Mouse (Mus musculus): ENCODE data around the gene Ptprf. TPM values are rescaled to one million over a fixed set of nuclear protein-coding genes. Genes with fewer than 3 reads are reported as not detected.

Ptprf gene
- total RNA-seq (2014; fragmentation: Nextera tagmentation) = not detected in 2 replicates
- 0.06 and 0.27 TPM in 2 replicates for total RNA-seq (2017)
- polyA plus RNA-seq (2012) = not detected in 2 replicates

- H3K4me1 ChIP-seq (ENCODE audit: insufficient read depth, low read depth, low read length) = peaks cover 2% of the 10 kb centered on the region; the same call in 1 of the 2 replicates
- TF ChIP-seq POLR2AphosphoS5 (IDR thresholded peaks at IDR 0.05; ENCODE audit: insufficient replicate concordance, low read depth, low read length) (no peak), CTCF (IDR thresholded peaks at IDR 0.05; ENCODE audit: low read depth, low read length) (no peak), TAL1 (conservative IDR thresholded peaks at IDR 0.05; ENCODE audit: low read depth, low read length) (no peak), GATA1 (IDR thresholded peaks at IDR 0.05; ENCODE audit: borderline replicate concordance, low read length) (no peak), GATA2 (IDR thresholded peaks at IDR 0.05; ENCODE audit: borderline replicate concordance, low read depth, low read length) (no peak)
- peaks cover 11% of the 10 kb centered on the region for H3K9me3 ChIP-seq (replicated peaks)
- H3K27me3 ChIP-seq (ENCODE audit: insufficient read depth, low read length) = peaks cover 11% of the 10 kb centered on the region
- H3K4me3 ChIP-seq (ENCODE audit: low read depth, low read length) = no peak within 1 kb of the TSS
- DNase-seq (ENCODE audit: low spot score) (no peak), ATAC-seq (ENCODE audit: extremely low read depth, insufficient number of reproducible peaks, low FRiP score, poor library complexity, severe bottlenecking) (no peak)
- no peaks in the 10 kb centered on the region for H3K36me3 ChIP-seq (replicated peaks)
Observed at GRCm38 (mm10) chr4:118291231-118291630, at the start of gene Ptprf. Gene Ptprf, minus strand, starts transcription at chr4:118291405.

GRCm38 (mm10) chr4:118336658-118337057 lies 45.5 kb upstream of the Ptprf start:
- TF ChIP-seq TAL1 (conservative IDR thresholded peaks at IDR 0.05; ENCODE audit: low read depth, low read length) = no peak
- no peak for TF ChIP-seq POLR2AphosphoS5 (IDR thresholded peaks at IDR 0.05; ENCODE audit: insufficient replicate concordance, low read depth, low read length)
- TF ChIP-seq GATA1 (IDR thresholded peaks at IDR 0.05; ENCODE audit: borderline replicate concordance, low read length) = no peak
- TF ChIP-seq CTCF (IDR thresholded peaks at IDR 0.05; ENCODE audit: low read depth, low read length) = peak; percentile 13; the same call in 1 of the 2 replicates
- TF ChIP-seq GATA2 (IDR thresholded peaks at IDR 0.05; ENCODE audit: borderline replicate concordance, low read depth, low read length) = no peak
- H3K9me3 ChIP-seq (replicated peaks) = no peaks in the 10 kb centered on the region
- no peak overlapping the region for H3K4me3 ChIP-seq (ENCODE audit: low read depth, low read length)
- H3K4me1 ChIP-seq (ENCODE audit: insufficient read depth, low read depth, low read length) = no peaks in the 10 kb centered on the region
- peaks cover 8% of the 10 kb centered on the region for H3K27me3 ChIP-seq (ENCODE audit: insufficient read depth, low read length)
- DNase-seq (ENCODE audit: low spot score) (no peak), ATAC-seq (ENCODE audit: extremely low read depth, insufficient number of reproducible peaks, low FRiP score, poor library complexity, severe bottlenecking) (no peak)
- H3K36me3 ChIP-seq (replicated peaks) = no peaks in the 10 kb centered on the region

GRCm38 (mm10) chr4:118335991-118336390 lies 44.8 kb upstream of the Ptprf start:
- Histone ChIP-seq H3K4me3 (ENCODE audit: low read depth, low read length) (no peak overlapping the region), H3K36me3 (replicated peaks) (no peaks in the 10 kb centered on the region), H3K4me1 (ENCODE audit: insufficient read depth, low read depth, low read length) (no peaks in the 10 kb centered on the region), H3K27me3 (ENCODE audit: insufficient read depth, low read length) (peaks cover 8% of the 10 kb centered on the region), H3K9me3 (replicated peaks) (no peaks in the 10 kb centered on the region)
- no peak for TF ChIP-seq GATA1 (IDR thresholded peaks at IDR 0.05; ENCODE audit: borderline replicate concordance, low read length)
- no peak for ATAC-seq (ENCODE audit: extremely low read depth, insufficient number of reproducible peaks, low FRiP score, poor library complexity, severe bottlenecking)
- no peak for DNase-seq (ENCODE audit: low spot score)

- ATAC-seq (ENCODE audit: extremely low read depth, insufficient number of reproducible peaks, low FRiP score, poor library complexity, severe bottlenecking) (no peak), DNase-seq (ENCODE audit: low spot score) (no peak)
- Histone ChIP-seq H3K36me3 (replicated peaks) (no peaks in the 10 kb centered on the region), H3K27me3 (ENCODE audit: insufficient read depth, low read length) (no peaks in the 10 kb centered on the region), H3K9me3 (replicated peaks) (no peaks in the 10 kb centered on the region), H3K4me3 (ENCODE audit: low read depth, low read length) (no peak overlapping the region), H3K4me1 (ENCODE audit: insufficient read depth, low read depth, low read length) (no peaks in the 10 kb centered on the region)
- TF ChIP-seq GATA1 (IDR thresholded peaks at IDR 0.05; ENCODE audit: borderline replicate concordance, low read length) (no peak), TAL1 (conservative IDR thresholded peaks at IDR 0.05; ENCODE audit: low read depth, low read length) (no peak), POLR2AphosphoS5 (IDR thresholded peaks at IDR 0.05; ENCODE audit: insufficient replicate concordance, low read depth, low read length) (no peak), GATA2 (IDR thresholded peaks at IDR 0.05; ENCODE audit: borderline replicate concordance, low read depth, low read length) (no peak)
Observed at GRCm38 (mm10) chr4:118331777-118332176, 40.6 kb upstream of the Ptprf start.

- TF ChIP-seq CTCF (IDR thresholded peaks at IDR 0.05; ENCODE audit: low read depth, low read length) (no peak), GATA1 (IDR thresholded peaks at IDR 0.05; ENCODE audit: borderline replicate concordance, low read length) (no peak), GATA2 (IDR thresholded peaks at IDR 0.05; ENCODE audit: borderline replicate concordance, low read depth, low read length) (no peak), POLR2AphosphoS5 (IDR thresholded peaks at IDR 0.05; ENCODE audit: insufficient replicate concordance, low read depth, low read length) (no peak), TAL1 (conservative IDR thresholded peaks at IDR 0.05; ENCODE audit: low read depth, low read length) (no peak)
- H3K36me3 ChIP-seq (replicated peaks) = no peaks in the 10 kb centered on the region
- DNase-seq (ENCODE audit: low spot score) = no peak
Observed at GRCm38 (mm10) chr4:118326476-118326875, 35.3 kb upstream of the Ptprf start.

GRCm38 (mm10) chr4:118320636-118321035 lies 29.4 kb upstream of the Ptprf start:
- Histone ChIP-seq H3K36me3 (replicated peaks) (no peaks in the 10 kb centered on the region), H3K27me3 (ENCODE audit: insufficient read depth, low read length) (peaks cover 14% of the 10 kb centered on the region; the same call in 1 of the 2 replicates), H3K4me3 (ENCODE audit: low read depth, low read length) (no peak overlapping the region), H3K4me1 (ENCODE audit: insufficient read depth, low read depth, low read length) (no peaks in the 10 kb centered on the region), H3K9me3 (replicated peaks) (no peaks in the 10 kb centered on the region)
- DNase-seq (ENCODE audit: low spot score) (no peak), ATAC-seq (ENCODE audit: extremely low read depth, insufficient number of reproducible peaks, low FRiP score, poor library complexity, severe bottlenecking) (no peak)
- TF ChIP-seq CTCF (IDR thresholded peaks at IDR 0.05; ENCODE audit: low read depth, low read length) (no peak), TAL1 (conservative IDR thresholded peaks at IDR 0.05; ENCODE audit: low read depth, low read length) (no peak), GATA1 (IDR thresholded peaks at IDR 0.05; ENCODE audit: borderline replicate concordance, low read length) (no peak), POLR2AphosphoS5 (IDR thresholded peaks at IDR 0.05; ENCODE audit: insufficient replicate concordance, low read depth, low read length) (no peak), GATA2 (IDR thresholded peaks at IDR 0.05; ENCODE audit: borderline replicate concordance, low read depth, low read length) (no peak)

More at GRCm38 (mm10) chr4:118326476-118326875, 35.3 kb upstream of the Ptprf start:
- H3K9me3 ChIP-seq (replicated peaks) = no peaks in the 10 kb centered on the region
- peaks cover 11% of the 10 kb centered on the region; the same call in 1 of the 2 replicates for H3K27me3 ChIP-seq (ENCODE audit: insufficient read depth, low read length)
- H3K4me3 ChIP-seq (ENCODE audit: low read depth, low read length) = no peak overlapping the region
- no peak for ATAC-seq (ENCODE audit: extremely low read depth, insufficient number of reproducible peaks, low FRiP score, poor library complexity, severe bottlenecking)
- H3K4me1 ChIP-seq (ENCODE audit: insufficient read depth, low read depth, low read length) = no peaks in the 10 kb centered on the region

Measured in G1E (cell line).